Mouse (Mus musculus): ENCODE measurements around the gene Taz. TPM values are rescaled to one million over a fixed set of nuclear protein-coding genes. Genes with fewer than 3 reads are reported as not detected.

Taz gene
- polyA plus RNA-seq, 1 experiment = 87.5 TPM

- peaks cover 13% of the 10 kb centered on the region for H3K4me1 ChIP-seq (ENCODE audit: control insufficient read depth, insufficient read depth, insufficient read length)
- TF ChIP-seq CTCF (IDR thresholded peaks at IDR 0.05; ENCODE audit: extremely low read depth, insufficient read depth, insufficient read length, insufficient replicate concordance) = no peak
- 0 out of 2 replicates have a peak, but pooled peaks have one; percentile 8 for TF ChIP-seq POLR2A (IDR thresholded peaks at IDR 0.05; ENCODE audit: low read depth, low read length)
- WGBS = 32% methylated on average over 21 of the region's 21 CpGs
- H3K27me3 ChIP-seq (ENCODE audit: control insufficient read depth, insufficient read depth, low read length) = no peaks in the 10 kb centered on the region
- H3K27ac ChIP-seq (ENCODE audit: insufficient read depth, low read length) = peak overlapping the region; percentile 96
- DNase-seq (ENCODE audit: low read depth in 1 of 2, low spot score in 2 of 2) = peak in 1 of 2 experiments; percentile 69
- peak overlapping the region; percentile 78 for H3K4me3 ChIP-seq (ENCODE audit: extremely low read depth, insufficient read depth, insufficient read length)
- H3K36me3 ChIP-seq (ENCODE audit: control insufficient read depth, insufficient read depth, low read length) = peaks cover 19% of the 10 kb centered on the region
Measured at GRCm38 (mm10) chrX:74245687-74246086, 36.0 kb upstream of the Taz start.

DNA sequence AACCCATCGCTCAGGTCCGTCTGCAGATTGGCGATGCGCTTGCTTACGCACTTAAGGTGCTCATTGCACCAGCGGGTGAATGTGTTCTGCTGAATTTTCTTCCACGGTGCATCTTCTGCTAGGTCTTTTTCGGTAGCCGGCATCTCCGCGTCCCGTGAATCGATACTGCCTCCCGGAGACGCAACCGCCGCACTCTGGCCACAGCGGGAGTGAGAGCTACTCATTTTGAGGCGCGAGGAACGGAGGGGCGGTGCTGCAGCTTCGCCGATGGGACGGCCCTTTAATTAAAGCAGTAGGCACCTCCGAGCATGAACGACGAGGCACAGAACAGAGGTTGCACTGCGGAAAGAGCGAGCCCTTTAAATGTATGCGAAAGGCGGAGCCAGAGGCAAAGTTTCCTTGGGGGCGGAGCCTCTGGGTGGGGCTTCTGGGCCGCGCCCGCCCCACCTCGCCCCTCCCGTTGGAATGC, 35.5 kb upstream of the Taz start:
- Histone ChIP-seq H3K27ac (ENCODE audit: insufficient read depth, low read length) (peak overlapping the region; percentile 96), H3K4me3 (ENCODE audit: extremely low read depth, insufficient read depth, insufficient read length) (peak overlapping the region; percentile 78), H3K27me3 (ENCODE audit: control insufficient read depth, insufficient read depth, low read length) (no peaks in the 10 kb centered on the region), H3K36me3 (ENCODE audit: control insufficient read depth, insufficient read depth, low read length) (peaks cover 14% of the 10 kb centered on the region), H3K4me1 (ENCODE audit: control insufficient read depth, insufficient read depth, insufficient read length) (peaks cover 13% of the 10 kb centered on the region)
- TF ChIP-seq CTCF (IDR thresholded peaks at IDR 0.05; ENCODE audit: extremely low read depth, insufficient read depth, insufficient read length, insufficient replicate concordance) (no peak), POLR2A (IDR thresholded peaks at IDR 0.05; ENCODE audit: low read depth, low read length) (peak; percentile 95)
- DNase-seq (ENCODE audit: low read depth in 1 of 2, low spot score in 2 of 2) = peak; percentile 77 to 80
- 25% methylated on average over 38 of the region's 38 CpGs for WGBS

DNA sequence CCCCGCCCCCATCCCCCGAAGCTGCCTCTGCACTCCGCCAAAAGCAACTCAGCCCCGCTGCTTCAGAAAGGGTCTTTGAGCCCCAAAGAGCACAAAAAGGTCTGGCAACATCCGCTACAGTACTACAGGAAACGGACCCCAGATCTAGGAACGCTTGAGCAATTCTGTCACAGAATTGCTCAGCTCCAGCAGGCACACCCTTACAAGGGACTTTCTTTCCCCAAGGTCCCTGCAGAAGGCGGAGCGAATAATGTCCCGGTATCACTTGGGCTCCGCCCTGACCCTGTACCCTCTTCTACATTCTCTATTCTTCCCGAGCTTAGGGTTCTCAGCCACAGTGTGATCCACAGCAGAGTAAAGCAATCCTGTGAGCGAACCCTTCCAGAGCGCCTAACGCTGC, 35.0 kb upstream of the Taz start:
- WGBS = 27% methylated on average over 15 of the region's 15 CpGs
- Histone ChIP-seq H3K4me3 (ENCODE audit: extremely low read depth, insufficient read depth, insufficient read length) (peak overlapping the region; percentile 59; the same call in 1 of the 2 replicates), H3K36me3 (ENCODE audit: control insufficient read depth, insufficient read depth, low read length) (peaks cover 10% of the 10 kb centered on the region), H3K4me1 (ENCODE audit: control insufficient read depth, insufficient read depth, insufficient read length) (peaks cover 13% of the 10 kb centered on the region), H3K27ac (ENCODE audit: insufficient read depth, low read length) (peak overlapping the region; percentile 76), H3K27me3 (ENCODE audit: control insufficient read depth, insufficient read depth, low read length) (no peaks in the 10 kb centered on the region)
- peak in 1 of 2 experiments; percentile 43 for DNase-seq (ENCODE audit: low read depth in 1 of 2, low spot score in 2 of 2)
- TF ChIP-seq POLR2A (IDR thresholded peaks at IDR 0.05; ENCODE audit: low read depth, low read length) (no peak; the same call in 1 of the 2 replicates), CTCF (IDR thresholded peaks at IDR 0.05; ENCODE audit: extremely low read depth, insufficient read depth, insufficient read length, insufficient replicate concordance) (no peak)

GRCm38 (mm10) chrX:74248651-74249050, 33.1 kb upstream of the Taz start:
- peak overlapping the region; percentile 91 for H3K27ac ChIP-seq (ENCODE audit: insufficient read depth, low read length)
- WGBS = 18% methylated on average over 3 of the region's 3 CpGs
- peaks cover 6% of the 10 kb centered on the region for H3K4me1 ChIP-seq (ENCODE audit: control insufficient read depth, insufficient read depth, insufficient read length)
- H3K27me3 ChIP-seq (ENCODE audit: control insufficient read depth, insufficient read depth, low read length) = no peaks in the 10 kb centered on the region
- no peaks in the 10 kb centered on the region for H3K36me3 ChIP-seq (ENCODE audit: control insufficient read depth, insufficient read depth, low read length)
- TF ChIP-seq CTCF (IDR thresholded peaks at IDR 0.05; ENCODE audit: extremely low read depth, insufficient read depth, insufficient read length, insufficient replicate concordance) (peak; percentile 43; the same call in 1 of the 2 replicates), POLR2A (IDR thresholded peaks at IDR 0.05; ENCODE audit: low read depth, low read length) (no peak)
- DNase-seq (ENCODE audit: low read depth in 1 of 2, low spot score in 2 of 2) = peak in 1 of 2 experiments; percentile 47
- peak overlapping the region; percentile 63 for H3K4me3 ChIP-seq (ENCODE audit: extremely low read depth, insufficient read depth, insufficient read length)

- H3K4me1 ChIP-seq (ENCODE audit: control insufficient read depth, insufficient read depth, insufficient read length) = peaks cover 6% of the 10 kb centered on the region
- WGBS = 23% methylated on average over 38 of the region's 38 CpGs
- H3K27me3 ChIP-seq (ENCODE audit: control insufficient read depth, insufficient read depth, low read length) = no peaks in the 10 kb centered on the region
- H3K36me3 ChIP-seq (ENCODE audit: control insufficient read depth, insufficient read depth, low read length) = no peaks in the 10 kb centered on the region
- DNase-seq (ENCODE audit: low read depth in 1 of 2, low spot score in 2 of 2) = peak in 1 of 2 experiments; percentile 67
- no peak; the same call in 1 of the 2 replicates for TF ChIP-seq POLR2A (IDR thresholded peaks at IDR 0.05; ENCODE audit: low read depth, low read length)
- 0 out of 2 replicates have a peak, but pooled peaks have one; percentile 24 for TF ChIP-seq CTCF (IDR thresholded peaks at IDR 0.05; ENCODE audit: extremely low read depth, insufficient read depth, insufficient read length, insufficient replicate concordance)
- peak within 1 kb of the TSS; percentile 91 for H3K27ac ChIP-seq (ENCODE audit: insufficient read depth, low read length)
- peak within 1 kb of the TSS; percentile 63 for H3K4me3 ChIP-seq (ENCODE audit: extremely low read depth, insufficient read depth, insufficient read length)
Measured at GRCm38 (mm10) chrX:74249615-74250014, 32.1 kb upstream of the Taz start, which contains the start of gene Flna. TSS of gene Flna (minus strand) at chrX:74249820.

- WGBS = 35% methylated on average over 39 of the region's 39 CpGs
- Histone ChIP-seq H3K27ac (ENCODE audit: insufficient read depth, low read length) (peak within 1 kb of the TSS; percentile 98), H3K36me3 (ENCODE audit: control insufficient read depth, insufficient read depth, low read length) (peaks cover 3% of the 10 kb centered on the region; the same call in 1 of the 2 replicates), H3K27me3 (ENCODE audit: control insufficient read depth, insufficient read depth, low read length) (no peaks in the 10 kb centered on the region), H3K4me1 (ENCODE audit: control insufficient read depth, insufficient read depth, insufficient read length) (peaks cover 10% of the 10 kb centered on the region), H3K4me3 (ENCODE audit: extremely low read depth, insufficient read depth, insufficient read length) (peak within 1 kb of the TSS; percentile 86)
- TF ChIP-seq POLR2A (IDR thresholded peaks at IDR 0.05; ENCODE audit: low read depth, low read length) (peak; percentile 28), CTCF (IDR thresholded peaks at IDR 0.05; ENCODE audit: extremely low read depth, insufficient read depth, insufficient read length, insufficient replicate concordance) (no peak)
- peak; percentile 84 to 90 for DNase-seq (ENCODE audit: low read depth in 1 of 2, low spot score in 2 of 2)
Measured at GRCm38 (mm10) chrX:74254153-74254887, 27.4 kb upstream of the Taz start, which contains the start of gene Emd. TSS of gene Emd (plus strand) at chrX:74254687.

Data from spleen, adult 2 months (tissue).